Mouse (Mus musculus): ENCODE results near the gene Mindy3. TPM values are rescaled to one million over a fixed set of nuclear protein-coding genes. Genes with fewer than 3 reads are reported as not detected.

Mindy3 gene
- polyA plus RNA-seq, 1 experiment, result 25.5 TPM

- Histone ChIP-seq H3K36me3 (ENCODE audit: control insufficient read depth, insufficient read depth, low read length) (no peaks in the 10 kb centered on the region), H3K27ac (ENCODE audit: insufficient read depth, low read length) (no peak overlapping the region), H3K4me1 (ENCODE audit: control insufficient read depth, insufficient read depth, insufficient read length) (no peaks in the 10 kb centered on the region), H3K4me3 (ENCODE audit: extremely low read depth, insufficient read depth, insufficient read length) (peak overlapping the region; percentile 27; the same call in 1 of the 2 replicates), H3K27me3 (ENCODE audit: control insufficient read depth, insufficient read depth, low read length) (no peaks in the 10 kb centered on the region)
- 21% methylated on average over 10 of the region's 10 CpGs for WGBS
- peak in 1 of 2 experiments; percentile 46 for DNase-seq (ENCODE audit: low read depth in 1 of 2, low spot score in 2 of 2)
- TF ChIP-seq CTCF (IDR thresholded peaks at IDR 0.05; ENCODE audit: extremely low read depth, insufficient read depth, insufficient read length, insufficient replicate concordance), result no peak
- TF ChIP-seq POLR2A (IDR thresholded peaks at IDR 0.05; ENCODE audit: low read depth, low read length), result no peak
Measured at GRCm38 (mm10) chr2:12327216-12327615, 92.1 kb downstream of the Mindy3 start.

GRCm38 (mm10) chr2:12325868-12326267 lies 93.4 kb downstream of the Mindy3 start:
- DNase-seq (ENCODE audit: low read depth in 1 of 2, low spot score in 2 of 2), result no peak
- 84% methylated on average over 2 of the region's 2 CpGs for WGBS
- H3K27ac ChIP-seq (ENCODE audit: insufficient read depth, low read length), result no peak overlapping the region
- TF ChIP-seq CTCF (IDR thresholded peaks at IDR 0.05; ENCODE audit: extremely low read depth, insufficient read depth, insufficient read length, insufficient replicate concordance), result no peak
- no peak for TF ChIP-seq POLR2A (IDR thresholded peaks at IDR 0.05; ENCODE audit: low read depth, low read length)
- no peaks in the 10 kb centered on the region for H3K36me3 ChIP-seq (ENCODE audit: control insufficient read depth, insufficient read depth, low read length)
- no peak overlapping the region for H3K4me3 ChIP-seq (ENCODE audit: extremely low read depth, insufficient read depth, insufficient read length)
- no peaks in the 10 kb centered on the region for H3K4me1 ChIP-seq (ENCODE audit: control insufficient read depth, insufficient read depth, insufficient read length)
- no peaks in the 10 kb centered on the region for H3K27me3 ChIP-seq (ENCODE audit: control insufficient read depth, insufficient read depth, low read length)

GRCm38 (mm10) chr2:12325417-12325816 lies 93.9 kb downstream of the Mindy3 start:
- 81% methylated on average over 6 of the region's 6 CpGs for WGBS
- DNase-seq (ENCODE audit: low read depth in 1 of 2, low spot score in 2 of 2), result no peak

GRCm38 (mm10) chr2:12320914-12321313 lies 98.4 kb downstream of the Mindy3 start:
- TF ChIP-seq CTCF (IDR thresholded peaks at IDR 0.05; ENCODE audit: extremely low read depth, insufficient read depth, insufficient read length, insufficient replicate concordance) (no peak), POLR2A (IDR thresholded peaks at IDR 0.05; ENCODE audit: low read depth, low read length) (no peak)
- no peak overlapping the region for H3K4me3 ChIP-seq (ENCODE audit: extremely low read depth, insufficient read depth, insufficient read length)
- no peak for DNase-seq (ENCODE audit: low read depth in 1 of 2, low spot score in 2 of 2)
- no peaks in the 10 kb centered on the region for H3K36me3 ChIP-seq (ENCODE audit: control insufficient read depth, insufficient read depth, low read length)
- WGBS, result 90% methylated on average over 4 of the region's 4 CpGs
- no peak overlapping the region for H3K27ac ChIP-seq (ENCODE audit: insufficient read depth, low read length)
- no peaks in the 10 kb centered on the region for H3K27me3 ChIP-seq (ENCODE audit: control insufficient read depth, insufficient read depth, low read length)
- peaks cover 6% of the 10 kb centered on the region; the same call in 1 of the 2 replicates for H3K4me1 ChIP-seq (ENCODE audit: control insufficient read depth, insufficient read depth, insufficient read length)

More at GRCm38 (mm10) chr2:12325417-12325816, 93.9 kb downstream of the Mindy3 start:
- Histone ChIP-seq H3K27ac (ENCODE audit: insufficient read depth, low read length) (no peak overlapping the region), H3K4me1 (ENCODE audit: control insufficient read depth, insufficient read depth, insufficient read length) (no peaks in the 10 kb centered on the region), H3K4me3 (ENCODE audit: extremely low read depth, insufficient read depth, insufficient read length) (no peak overlapping the region), H3K27me3 (ENCODE audit: control insufficient read depth, insufficient read depth, low read length) (no peaks in the 10 kb centered on the region), H3K36me3 (ENCODE audit: control insufficient read depth, insufficient read depth, low read length) (no peaks in the 10 kb centered on the region)
- TF ChIP-seq CTCF (IDR thresholded peaks at IDR 0.05; ENCODE audit: extremely low read depth, insufficient read depth, insufficient read length, insufficient replicate concordance) (no peak), POLR2A (IDR thresholded peaks at IDR 0.05; ENCODE audit: low read depth, low read length) (no peak)

- Histone ChIP-seq H3K4me3 (ENCODE audit: extremely low read depth, insufficient read depth, insufficient read length) (no peak overlapping the region), H3K4me1 (ENCODE audit: control insufficient read depth, insufficient read depth, insufficient read length) (peaks cover 6% of the 10 kb centered on the region; the same call in 1 of the 2 replicates), H3K27ac (ENCODE audit: insufficient read depth, low read length) (no peak overlapping the region), H3K27me3 (ENCODE audit: control insufficient read depth, insufficient read depth, low read length) (no peaks in the 10 kb centered on the region), H3K36me3 (ENCODE audit: control insufficient read depth, insufficient read depth, low read length) (no peaks in the 10 kb centered on the region)
- WGBS, result 71% methylated on average over 3 of the region's 3 CpGs
- no peak for TF ChIP-seq POLR2A (IDR thresholded peaks at IDR 0.05; ENCODE audit: low read depth, low read length)
- no peak for TF ChIP-seq CTCF (IDR thresholded peaks at IDR 0.05; ENCODE audit: extremely low read depth, insufficient read depth, insufficient read length, insufficient replicate concordance)
- no peak for DNase-seq (ENCODE audit: low read depth in 1 of 2, low spot score in 2 of 2)
Measured at GRCm38 (mm10) chr2:12318715-12319114, 100.6 kb downstream of the Mindy3 start.

GRCm38 (mm10) chr2:12318036-12318435 lies 101.2 kb downstream of the Mindy3 start:
- Histone ChIP-seq H3K36me3 (ENCODE audit: control insufficient read depth, insufficient read depth, low read length) (no peaks in the 10 kb centered on the region), H3K4me3 (ENCODE audit: extremely low read depth, insufficient read depth, insufficient read length) (no peak overlapping the region), H3K27me3 (ENCODE audit: control insufficient read depth, insufficient read depth, low read length) (no peaks in the 10 kb centered on the region), H3K27ac (ENCODE audit: insufficient read depth, low read length) (no peak overlapping the region), H3K4me1 (ENCODE audit: control insufficient read depth, insufficient read depth, insufficient read length) (peaks cover 6% of the 10 kb centered on the region; the same call in 1 of the 2 replicates)
- TF ChIP-seq CTCF (IDR thresholded peaks at IDR 0.05; ENCODE audit: extremely low read depth, insufficient read depth, insufficient read length, insufficient replicate concordance) (no peak), POLR2A (IDR thresholded peaks at IDR 0.05; ENCODE audit: low read depth, low read length) (no peak)
- no peak for DNase-seq (ENCODE audit: low read depth in 1 of 2, low spot score in 2 of 2)
- WGBS, result 92% methylated on average over 4 of the region's 4 CpGs

- DNase-seq (ENCODE audit: low read depth in 1 of 2, low spot score in 2 of 2), result peak; percentile 40 to 47
- no peaks in the 10 kb centered on the region for H3K27me3 ChIP-seq (ENCODE audit: control insufficient read depth, insufficient read depth, low read length)
- TF ChIP-seq CTCF (IDR thresholded peaks at IDR 0.05; ENCODE audit: extremely low read depth, insufficient read depth, insufficient read length, insufficient replicate concordance) (no peak), POLR2A (IDR thresholded peaks at IDR 0.05; ENCODE audit: low read depth, low read length) (no peak)
- peaks cover 6% of the 10 kb centered on the region; the same call in 1 of the 2 replicates for H3K4me1 ChIP-seq (ENCODE audit: control insufficient read depth, insufficient read depth, insufficient read length)
- H3K36me3 ChIP-seq (ENCODE audit: control insufficient read depth, insufficient read depth, low read length), result no peaks in the 10 kb centered on the region
- no peak overlapping the region for H3K4me3 ChIP-seq (ENCODE audit: extremely low read depth, insufficient read depth, insufficient read length)
- WGBS, result 33% methylated on average over 5 of the region's 5 CpGs
- no peak overlapping the region for H3K27ac ChIP-seq (ENCODE audit: insufficient read depth, low read length)
Measured at GRCm38 (mm10) chr2:12317343-12317742, 101.9 kb downstream of the Mindy3 start.

Measured in spleen, adult 2 months (tissue).